Mouse (Mus musculus): ENCODE measurements around the gene Plxna4. TPM values are rescaled to one million over a fixed set of nuclear protein-coding genes. Genes with fewer than 3 reads are reported as not detected.

Plxna4 gene
- polyA plus RNA-seq, 1 experiment from 2014 or later = 7.4 TPM

DNA sequence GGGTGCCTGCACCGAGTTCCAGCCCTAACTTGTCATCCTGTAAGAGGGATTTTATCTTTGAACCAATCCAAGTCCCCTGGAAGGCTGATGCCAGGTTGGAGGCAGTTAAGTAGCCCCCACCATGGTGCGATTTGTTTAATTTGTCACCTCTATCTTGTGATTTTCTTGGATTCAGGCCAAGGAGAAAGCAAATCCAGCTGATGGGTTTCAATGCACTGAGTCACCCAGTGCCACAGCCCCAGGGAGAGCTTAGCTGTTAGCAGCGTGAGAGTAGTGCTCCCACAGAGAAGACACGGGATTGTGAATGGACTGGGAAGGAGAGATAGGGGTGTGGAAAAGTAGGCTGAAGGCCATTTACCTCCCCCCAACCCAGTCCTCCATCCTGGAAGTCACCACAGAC lies 375.6 kb downstream of the Plxna4 start:
- DNase-seq (ENCODE audit: low spot score) = no peak
- H3K27ac ChIP-seq (ENCODE audit: low read depth, low read length) = no peak overlapping the region
- WGBS = 52% methylated on average over 4 of the region's 4 CpGs
- no peak overlapping the region for H3K9ac ChIP-seq (ENCODE audit: low read length)
- H3K9me3 ChIP-seq (ENCODE audit: control insufficient read depth, low read length) = no peaks in the 10 kb centered on the region
- no peaks in the 10 kb centered on the region for H3K36me3 ChIP-seq (ENCODE audit: control insufficient read depth, insufficient read depth, low read length)
- H3K27me3 ChIP-seq (ENCODE audit: control insufficient read depth, insufficient read depth, low read length) = no peaks in the 10 kb centered on the region
- H3K4me1 ChIP-seq (ENCODE audit: control insufficient read depth, insufficient read depth, low read length) = no peaks in the 10 kb centered on the region
- no peak overlapping the region for H3K4me2 ChIP-seq (ENCODE audit: low read depth)
- H3K4me3 ChIP-seq (ENCODE audit: low read depth, low read length) = no peak overlapping the region
- ATAC-seq (ENCODE audit: insufficient read depth, low FRiP score, low TSS enrichment) = no peak

DNA sequence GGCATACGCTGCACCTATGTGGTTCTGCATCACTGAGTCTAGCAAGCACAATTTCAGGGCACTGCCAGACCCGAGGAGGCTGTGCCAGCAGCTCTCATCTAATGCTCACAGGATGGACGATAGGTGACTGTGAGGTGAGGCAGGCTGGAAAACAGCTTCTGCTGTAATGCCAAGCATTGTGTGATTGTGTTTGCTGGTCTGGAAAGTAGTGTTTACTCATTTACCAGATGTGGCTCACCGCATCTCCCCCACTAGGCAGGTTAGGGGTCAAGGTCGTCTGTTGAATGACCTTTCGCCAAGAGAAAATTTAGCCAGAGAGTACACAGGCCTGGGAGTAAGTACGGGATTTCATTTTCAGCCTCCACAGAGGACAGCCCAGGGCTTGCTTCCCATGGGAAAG lies 377.9 kb downstream of the Plxna4 start:
- H3K27ac ChIP-seq (ENCODE audit: low read depth, low read length) = no peak overlapping the region
- no peaks in the 10 kb centered on the region for H3K9me3 ChIP-seq (ENCODE audit: control insufficient read depth, low read length)
- no peaks in the 10 kb centered on the region for H3K4me1 ChIP-seq (ENCODE audit: control insufficient read depth, insufficient read depth, low read length)
- no peak for DNase-seq (ENCODE audit: low spot score)
- no peak overlapping the region for H3K4me2 ChIP-seq (ENCODE audit: low read depth)
- no peak overlapping the region for H3K9ac ChIP-seq (ENCODE audit: low read length)
- WGBS = 82% methylated on average over 7 of the region's 7 CpGs
- H3K4me3 ChIP-seq (ENCODE audit: low read depth, low read length) = no peak overlapping the region
- ATAC-seq (ENCODE audit: insufficient read depth, low FRiP score, low TSS enrichment) = no peak
- no peaks in the 10 kb centered on the region for H3K27me3 ChIP-seq (ENCODE audit: control insufficient read depth, insufficient read depth, low read length)
- no peaks in the 10 kb centered on the region for H3K36me3 ChIP-seq (ENCODE audit: control insufficient read depth, insufficient read depth, low read length)

DNA sequence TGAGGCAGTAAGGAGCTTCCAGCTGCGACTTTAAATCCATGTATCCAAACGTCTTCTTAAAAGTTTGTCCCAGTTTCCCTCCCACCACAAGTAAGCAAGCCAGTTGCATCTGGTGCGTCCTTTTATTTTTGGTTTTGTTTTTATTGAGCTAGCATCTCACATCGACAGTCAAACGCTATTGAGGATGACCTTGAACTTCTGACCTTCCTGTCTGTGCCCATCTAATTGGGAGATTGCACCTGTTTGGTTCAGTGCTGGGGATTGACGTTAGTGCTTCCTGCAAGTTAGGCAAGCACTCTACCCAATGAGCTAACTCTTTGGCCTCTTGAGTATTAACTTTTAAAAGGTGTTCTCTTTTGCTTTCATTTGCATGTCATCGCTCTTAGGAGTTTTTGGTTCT lies 379.0 kb downstream of the Plxna4 start:
- Histone ChIP-seq H3K4me2 (ENCODE audit: low read depth) (no peak overlapping the region), H3K36me3 (ENCODE audit: control insufficient read depth, insufficient read depth, low read length) (no peaks in the 10 kb centered on the region), H3K27ac (ENCODE audit: low read depth, low read length) (no peak overlapping the region), H3K9ac (ENCODE audit: low read length) (no peak overlapping the region), H3K27me3 (ENCODE audit: control insufficient read depth, insufficient read depth, low read length) (no peaks in the 10 kb centered on the region), H3K4me1 (ENCODE audit: control insufficient read depth, insufficient read depth, low read length) (no peaks in the 10 kb centered on the region), H3K4me3 (ENCODE audit: low read depth, low read length) (no peak overlapping the region), H3K9me3 (ENCODE audit: control insufficient read depth, low read length) (no peaks in the 10 kb centered on the region)
- no peak for DNase-seq (ENCODE audit: low spot score)
- 81% methylated on average over 7 of the region's 7 CpGs for WGBS
- ATAC-seq (ENCODE audit: insufficient read depth, low FRiP score, low TSS enrichment) = no peak

DNA sequence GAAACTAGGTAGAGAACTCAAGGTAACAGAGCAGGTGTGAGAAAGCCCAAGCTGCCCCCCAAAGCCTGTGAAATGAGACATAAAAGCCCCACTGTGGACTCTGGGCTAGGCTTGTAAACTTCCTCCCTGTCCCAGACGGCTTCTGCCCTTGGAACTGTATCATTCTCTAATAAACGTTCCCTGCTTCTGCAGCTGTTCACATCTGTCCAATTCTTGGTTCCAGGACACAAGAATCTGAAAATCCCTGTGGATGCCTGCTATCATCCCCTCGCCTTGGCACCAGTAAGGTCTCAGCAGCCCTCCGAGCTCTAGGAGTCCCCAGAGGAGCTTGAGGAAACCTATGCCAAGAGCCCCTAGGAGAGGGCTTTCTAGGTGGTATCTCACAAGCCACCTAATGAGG lies 383.7 kb downstream of the Plxna4 start:
- Histone ChIP-seq H3K4me1 (ENCODE audit: control insufficient read depth, insufficient read depth, low read length) (no peaks in the 10 kb centered on the region), H3K9ac (ENCODE audit: low read length) (no peak overlapping the region), H3K4me3 (ENCODE audit: low read depth, low read length) (no peak overlapping the region), H3K27ac (ENCODE audit: low read depth, low read length) (no peak overlapping the region), H3K9me3 (ENCODE audit: control insufficient read depth, low read length) (no peaks in the 10 kb centered on the region), H3K36me3 (ENCODE audit: control insufficient read depth, insufficient read depth, low read length) (no peaks in the 10 kb centered on the region), H3K4me2 (ENCODE audit: low read depth) (no peak overlapping the region), H3K27me3 (ENCODE audit: control insufficient read depth, insufficient read depth, low read length) (no peaks in the 10 kb centered on the region)
- WGBS = 77% methylated on average over 4 of the region's 4 CpGs
- DNase-seq (ENCODE audit: low spot score) = no peak
- ATAC-seq (ENCODE audit: insufficient read depth, low FRiP score, low TSS enrichment) = no peak

DNA sequence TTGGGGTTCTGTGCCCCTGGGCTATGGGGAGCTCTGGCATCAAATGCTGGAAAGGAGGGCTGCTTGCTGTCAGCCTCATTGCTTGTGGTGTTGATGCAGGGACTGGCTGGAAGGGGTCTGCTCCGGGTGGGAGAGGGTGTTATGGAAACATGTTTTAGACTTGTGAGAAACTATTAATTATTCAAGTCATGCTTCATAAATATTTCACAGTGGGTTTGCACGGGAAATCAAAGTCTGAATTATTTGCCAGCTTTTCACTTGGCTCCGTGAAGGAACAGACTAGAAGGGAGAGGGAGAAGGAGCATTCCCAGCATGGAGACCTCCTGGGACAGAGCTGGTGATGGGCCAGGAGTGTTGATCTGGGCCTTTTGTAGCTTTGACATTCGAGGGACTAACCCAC lies 384.6 kb downstream of the Plxna4 start:
- no peaks in the 10 kb centered on the region for H3K27me3 ChIP-seq (ENCODE audit: control insufficient read depth, insufficient read depth, low read length)
- no peak overlapping the region for H3K4me2 ChIP-seq (ENCODE audit: low read depth)
- ATAC-seq (ENCODE audit: insufficient read depth, low FRiP score, low TSS enrichment) = no peak
- no peak overlapping the region for H3K9ac ChIP-seq (ENCODE audit: low read length)
- H3K36me3 ChIP-seq (ENCODE audit: control insufficient read depth, insufficient read depth, low read length) = no peaks in the 10 kb centered on the region
- H3K27ac ChIP-seq (ENCODE audit: low read depth, low read length) = no peak overlapping the region
- no peaks in the 10 kb centered on the region for H3K9me3 ChIP-seq (ENCODE audit: control insufficient read depth, low read length)
- no peak overlapping the region for H3K4me3 ChIP-seq (ENCODE audit: low read depth, low read length)
- no peak for DNase-seq (ENCODE audit: low spot score)
- no peaks in the 10 kb centered on the region for H3K4me1 ChIP-seq (ENCODE audit: control insufficient read depth, insufficient read depth, low read length)
- WGBS = 44% methylated on average over 4 of the region's 4 CpGs

DNA sequence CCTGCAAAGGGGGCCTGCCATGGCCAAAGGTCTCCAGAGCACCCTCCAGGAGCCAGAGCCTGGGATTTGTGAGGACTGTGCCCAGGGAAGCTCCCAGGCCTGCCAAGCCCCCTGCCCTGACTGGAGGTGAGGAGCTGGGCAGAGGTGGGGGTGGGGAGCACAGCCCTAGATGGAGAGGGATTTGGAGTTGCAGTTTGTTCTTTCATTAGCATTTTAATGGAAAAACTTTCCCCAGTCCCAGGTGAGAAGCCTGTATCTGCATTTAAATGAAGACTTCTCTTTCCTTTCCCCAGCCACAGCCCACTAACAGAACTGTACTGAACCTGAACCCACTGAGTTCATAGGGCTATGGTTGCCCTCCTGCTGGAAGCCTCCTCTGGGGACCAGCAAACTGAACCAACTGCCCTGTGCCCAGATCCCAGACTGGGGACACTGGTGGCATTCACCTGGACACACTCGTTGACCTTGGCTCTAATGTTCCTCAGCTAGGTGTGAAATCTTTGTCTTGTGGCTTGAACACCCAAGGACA lies 385.3 kb downstream of the Plxna4 start:
- no peaks in the 10 kb centered on the region for H3K27me3 ChIP-seq (ENCODE audit: control insufficient read depth, insufficient read depth, low read length)
- no peak overlapping the region for H3K9ac ChIP-seq (ENCODE audit: low read length)
- H3K4me3 ChIP-seq (ENCODE audit: low read depth, low read length) = no peak overlapping the region
- no peaks in the 10 kb centered on the region for H3K36me3 ChIP-seq (ENCODE audit: control insufficient read depth, insufficient read depth, low read length)
- WGBS = 58% methylated on average over 1 of the region's 1 CpGs
- H3K4me2 ChIP-seq (ENCODE audit: low read depth) = no peak overlapping the region
- no peak overlapping the region for H3K27ac ChIP-seq (ENCODE audit: low read depth, low read length)
- no peaks in the 10 kb centered on the region for H3K4me1 ChIP-seq (ENCODE audit: control insufficient read depth, insufficient read depth, low read length)
- H3K9me3 ChIP-seq (ENCODE audit: control insufficient read depth, low read length) = no peaks in the 10 kb centered on the region
- ATAC-seq (ENCODE audit: insufficient read depth, low FRiP score, low TSS enrichment) = no peak
- DNase-seq (ENCODE audit: low spot score) = no peak

DNA sequence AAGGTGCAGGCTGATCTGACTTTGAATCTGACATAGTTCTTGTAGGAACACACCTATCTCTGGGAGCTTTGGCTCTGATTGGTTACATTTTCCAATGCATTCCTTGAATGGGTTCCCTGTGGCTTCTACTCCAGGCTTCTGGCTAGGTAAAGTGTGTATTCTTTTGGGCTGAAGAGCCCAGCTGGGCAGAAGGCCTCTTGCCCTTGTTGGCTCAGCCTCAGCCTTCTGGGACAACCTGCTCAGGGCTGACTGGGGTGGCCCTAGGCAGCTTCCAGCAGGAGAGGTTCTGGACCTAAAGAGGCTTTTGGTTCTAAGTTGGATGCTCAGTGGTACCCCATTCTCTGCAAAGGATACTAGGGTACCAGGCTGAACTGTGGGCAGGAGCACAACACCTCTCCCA lies 386.5 kb downstream of the Plxna4 start:
- Histone ChIP-seq H3K27me3 (ENCODE audit: control insufficient read depth, insufficient read depth, low read length) (no peaks in the 10 kb centered on the region), H3K4me1 (ENCODE audit: control insufficient read depth, insufficient read depth, low read length) (no peaks in the 10 kb centered on the region), H3K4me2 (ENCODE audit: low read depth) (no peak overlapping the region), H3K9ac (ENCODE audit: low read length) (no peak overlapping the region), H3K36me3 (ENCODE audit: control insufficient read depth, insufficient read depth, low read length) (no peaks in the 10 kb centered on the region), H3K27ac (ENCODE audit: low read depth, low read length) (no peak overlapping the region), H3K4me3 (ENCODE audit: low read depth, low read length) (no peak overlapping the region), H3K9me3 (ENCODE audit: control insufficient read depth, low read length) (no peaks in the 10 kb centered on the region)
- DNase-seq (ENCODE audit: low spot score) (no peak), ATAC-seq (ENCODE audit: insufficient read depth, low FRiP score, low TSS enrichment) (no peak)

DNA sequence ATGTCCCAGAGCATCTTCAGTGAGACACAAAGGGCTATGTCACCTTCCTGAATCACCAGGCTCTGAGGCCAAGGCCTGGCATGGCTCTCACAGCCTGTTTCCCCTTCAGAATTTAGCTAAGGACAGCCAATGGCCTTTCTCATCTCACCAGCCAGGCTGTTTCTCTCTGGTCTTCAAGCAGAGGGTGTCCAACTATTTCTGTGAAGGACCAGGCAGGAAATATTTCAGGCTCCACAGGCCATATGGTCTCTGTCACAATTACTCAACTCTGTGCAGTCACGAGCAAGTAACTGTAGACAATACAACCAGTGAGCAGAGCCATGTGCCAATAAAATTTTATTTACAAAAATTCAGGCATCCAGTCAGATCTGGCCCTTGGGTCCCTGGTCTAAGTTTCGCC lies 388.4 kb downstream of the Plxna4 start:
- no peaks in the 10 kb centered on the region for H3K4me1 ChIP-seq (ENCODE audit: control insufficient read depth, insufficient read depth, low read length)
- no peaks in the 10 kb centered on the region for H3K9me3 ChIP-seq (ENCODE audit: control insufficient read depth, low read length)
- 70% methylated on average over 2 of the region's 2 CpGs for WGBS
- H3K4me3 ChIP-seq (ENCODE audit: low read depth, low read length) = no peak overlapping the region
- ATAC-seq (ENCODE audit: insufficient read depth, low FRiP score, low TSS enrichment) = no peak
- no peak overlapping the region for H3K27ac ChIP-seq (ENCODE audit: low read depth, low read length)
- H3K9ac ChIP-seq (ENCODE audit: low read length) = no peak overlapping the region
- no peaks in the 10 kb centered on the region for H3K27me3 ChIP-seq (ENCODE audit: control insufficient read depth, insufficient read depth, low read length)
- no peaks in the 10 kb centered on the region for H3K36me3 ChIP-seq (ENCODE audit: control insufficient read depth, insufficient read depth, low read length)
- H3K4me2 ChIP-seq (ENCODE audit: low read depth) = no peak overlapping the region
- no peak for DNase-seq (ENCODE audit: low spot score)

DNA sequence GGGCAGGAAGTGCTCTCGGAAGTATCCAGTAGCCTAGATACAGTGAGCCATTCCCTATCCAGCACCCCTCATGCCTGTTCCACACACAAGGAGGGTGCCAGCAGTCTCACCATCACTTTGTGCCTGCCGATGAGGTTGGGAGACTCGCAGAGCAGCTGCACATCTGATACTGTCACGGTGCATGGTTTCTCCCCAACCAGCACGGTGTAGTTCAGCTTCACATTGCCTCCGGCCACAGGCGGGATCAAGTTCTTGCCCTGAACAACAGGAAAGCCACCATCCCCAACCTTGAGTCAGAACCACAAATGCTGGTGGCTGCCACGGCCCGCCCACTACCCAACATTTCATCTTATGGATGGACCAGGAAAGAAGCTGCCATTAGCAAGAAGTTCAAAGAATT lies 391.1 kb downstream of the Plxna4 start:
- 88% methylated on average over 9 of the region's 9 CpGs for WGBS
- no peak overlapping the region for H3K9ac ChIP-seq (ENCODE audit: low read length)
- ATAC-seq (ENCODE audit: insufficient read depth, low FRiP score, low TSS enrichment) = no peak
- H3K9me3 ChIP-seq (ENCODE audit: control insufficient read depth, low read length) = no peaks in the 10 kb centered on the region
- H3K4me1 ChIP-seq (ENCODE audit: control insufficient read depth, insufficient read depth, low read length) = no peaks in the 10 kb centered on the region
- no peaks in the 10 kb centered on the region for H3K27me3 ChIP-seq (ENCODE audit: control insufficient read depth, insufficient read depth, low read length)
- H3K4me2 ChIP-seq (ENCODE audit: low read depth) = no peak overlapping the region
- no peak overlapping the region for H3K4me3 ChIP-seq (ENCODE audit: low read depth, low read length)
- H3K36me3 ChIP-seq (ENCODE audit: control insufficient read depth, insufficient read depth, low read length) = no peaks in the 10 kb centered on the region
- H3K27ac ChIP-seq (ENCODE audit: low read depth, low read length) = no peak overlapping the region
- DNase-seq (ENCODE audit: low spot score) = no peak
